Mouse (Mus musculus): ENCODE data around the gene Aldh18a1. TPM values are rescaled to one million over a fixed set of nuclear protein-coding genes. Genes with fewer than 3 reads are reported as not detected.

Aldh18a1 gene
- polyA plus RNA-seq, 1 experiment: 59.5 TPM

- TF ChIP-seq CTCF (IDR thresholded peaks at IDR 0.05; ENCODE audit: control insufficient read depth, insufficient read depth, insufficient read length) (no peak), MYOG (IDR thresholded peaks at IDR 0.05; ENCODE audit: control insufficient read depth, extremely low read depth, insufficient read length) (no peak)
- Histone ChIP-seq H3K27me3 (ENCODE audit: control insufficient read depth, insufficient read depth, insufficient read length) (no peaks in the 10 kb centered on the region), H3K4me3 (ENCODE audit: insufficient read depth, poor library complexity, severe bottlenecking) (no peak overlapping the region), H3K79me2 (ENCODE audit: control insufficient read depth, insufficient read depth) (no peaks in the 10 kb centered on the region), H3ac (ENCODE audit: control insufficient read depth, insufficient read length, low read depth) (no peak overlapping the region), H3K36me3 (ENCODE audit: control insufficient read depth, insufficient read depth) (no peaks in the 10 kb centered on the region), H3K79me3 (ENCODE audit: low read depth) (no peaks in the 10 kb centered on the region)
Observed at GRCm38 (mm10) chr19:40595831-40596230, 7.6 kb upstream of the Aldh18a1 start.

- no peak overlapping the region for H3K4me3 ChIP-seq (ENCODE audit: insufficient read depth, poor library complexity, severe bottlenecking)
- TF ChIP-seq USF1 (IDR thresholded peaks at IDR 0.05; ENCODE audit: low read depth) (no peak), CTCF (IDR thresholded peaks at IDR 0.05; ENCODE audit: control insufficient read depth, insufficient read depth, insufficient read length) (no peak), MYOD1 (IDR thresholded peaks at IDR 0.05; ENCODE audit: control insufficient read depth, insufficient read length, low read depth) (no peak), MYOG (IDR thresholded peaks at IDR 0.05; ENCODE audit: control insufficient read depth, extremely low read depth, insufficient read length) (no peak), MAX (IDR thresholded peaks at IDR 0.05) (no peak), CEBPB (IDR thresholded peaks at IDR 0.05; ENCODE audit: low read depth) (no peak), FOSL1 (IDR thresholded peaks at IDR 0.05; ENCODE audit: insufficient read depth, low read length, poor library complexity, severe bottlenecking) (no peak)
- H3K27me3 ChIP-seq (ENCODE audit: control insufficient read depth, insufficient read depth, insufficient read length): no peaks in the 10 kb centered on the region
Observed at GRCm38 (mm10) chr19:40595231-40595630, 7.0 kb upstream of the Aldh18a1 start.

GRCm38 (mm10) chr19:40589530-40589880 is 1.2 kb upstream of the Aldh18a1 start:
- Histone ChIP-seq H3K27me3 (ENCODE audit: control insufficient read depth, insufficient read depth, insufficient read length) (no peaks in the 10 kb centered on the region), H3ac (ENCODE audit: control insufficient read depth, insufficient read length, low read depth) (peak overlapping the region; percentile 64), H3K36me3 (ENCODE audit: control insufficient read depth, insufficient read depth) (peaks cover 14% of the 10 kb centered on the region), H3K4me3 (ENCODE audit: insufficient read depth, poor library complexity, severe bottlenecking) (peak overlapping the region; percentile 74), H3K79me2 (ENCODE audit: control insufficient read depth, insufficient read depth) (peaks cover 32% of the 10 kb centered on the region), H3K79me3 (ENCODE audit: low read depth) (peaks cover 8% of the 10 kb centered on the region)
- no peak for TF ChIP-seq USF1 (IDR thresholded peaks at IDR 0.05; ENCODE audit: low read depth)
- no peak for TF ChIP-seq FOSL1 (IDR thresholded peaks at IDR 0.05; ENCODE audit: insufficient read depth, low read length, poor library complexity, severe bottlenecking)
- TF ChIP-seq MAX (IDR thresholded peaks at IDR 0.05): no peak
- no peak for TF ChIP-seq MYOD1 (IDR thresholded peaks at IDR 0.05; ENCODE audit: control insufficient read depth, insufficient read length, low read depth)
- no peak for TF ChIP-seq CEBPB (IDR thresholded peaks at IDR 0.05; ENCODE audit: low read depth)
- no peak for TF ChIP-seq MYOG (IDR thresholded peaks at IDR 0.05; ENCODE audit: control insufficient read depth, extremely low read depth, insufficient read length)
- no peak for TF ChIP-seq CTCF (IDR thresholded peaks at IDR 0.05; ENCODE audit: control insufficient read depth, insufficient read depth, insufficient read length)

More at GRCm38 (mm10) chr19:40595231-40595630, 7.0 kb upstream of the Aldh18a1 start:
- no peaks in the 10 kb centered on the region for H3K79me2 ChIP-seq (ENCODE audit: control insufficient read depth, insufficient read depth)
- no peaks in the 10 kb centered on the region for H3K36me3 ChIP-seq (ENCODE audit: control insufficient read depth, insufficient read depth)
- no peak overlapping the region for H3ac ChIP-seq (ENCODE audit: control insufficient read depth, insufficient read length, low read depth)
- H3K79me3 ChIP-seq (ENCODE audit: low read depth): no peaks in the 10 kb centered on the region

GRCm38 (mm10) chr19:40588847-40589529 is 725 bp upstream of the Aldh18a1 start:
- no peak for TF ChIP-seq MAX (IDR thresholded peaks at IDR 0.05)
- TF ChIP-seq CTCF (IDR thresholded peaks at IDR 0.05; ENCODE audit: control insufficient read depth, insufficient read depth, insufficient read length): peak; percentile 29
- TF ChIP-seq MYOG (IDR thresholded peaks at IDR 0.05; ENCODE audit: control insufficient read depth, extremely low read depth, insufficient read length): no peak
- no peak for TF ChIP-seq FOSL1 (IDR thresholded peaks at IDR 0.05; ENCODE audit: insufficient read depth, low read length, poor library complexity, severe bottlenecking)
- TF ChIP-seq CEBPB (IDR thresholded peaks at IDR 0.05; ENCODE audit: low read depth): no peak
- TF ChIP-seq MYOD1 (IDR thresholded peaks at IDR 0.05; ENCODE audit: control insufficient read depth, insufficient read length, low read depth): no peak
- TF ChIP-seq USF1 (IDR thresholded peaks at IDR 0.05; ENCODE audit: low read depth): no peak
- Histone ChIP-seq H3ac (ENCODE audit: control insufficient read depth, insufficient read length, low read depth) (peak overlapping the region; percentile 64), H3K36me3 (ENCODE audit: control insufficient read depth, insufficient read depth) (peaks cover 20% of the 10 kb centered on the region), H3K79me2 (ENCODE audit: control insufficient read depth, insufficient read depth) (peaks cover 32% of the 10 kb centered on the region), H3K4me3 (ENCODE audit: insufficient read depth, poor library complexity, severe bottlenecking) (peak overlapping the region; percentile 74), H3K79me3 (ENCODE audit: low read depth) (peaks cover 8% of the 10 kb centered on the region), H3K27me3 (ENCODE audit: control insufficient read depth, insufficient read depth, insufficient read length) (no peaks in the 10 kb centered on the region)

GRCm38 (mm10) chr19:40587491-40588292 is 571 bp downstream of the Aldh18a1 start:
- no peak for TF ChIP-seq FOSL1 (IDR thresholded peaks at IDR 0.05; ENCODE audit: insufficient read depth, low read length, poor library complexity, severe bottlenecking)
- no peak for TF ChIP-seq CEBPB (IDR thresholded peaks at IDR 0.05; ENCODE audit: low read depth)
- no peak for TF ChIP-seq MYOG (IDR thresholded peaks at IDR 0.05; ENCODE audit: control insufficient read depth, extremely low read depth, insufficient read length)
- no peak for TF ChIP-seq MAX (IDR thresholded peaks at IDR 0.05)
- TF ChIP-seq CTCF (IDR thresholded peaks at IDR 0.05; ENCODE audit: control insufficient read depth, insufficient read depth, insufficient read length): no peak
- TF ChIP-seq MYOD1 (IDR thresholded peaks at IDR 0.05; ENCODE audit: control insufficient read depth, insufficient read length, low read depth): no peak
- no peak for TF ChIP-seq USF1 (IDR thresholded peaks at IDR 0.05; ENCODE audit: low read depth)
- H3K27me3 ChIP-seq (ENCODE audit: control insufficient read depth, insufficient read depth, insufficient read length): no peaks in the 10 kb centered on the region
- H3K79me3 ChIP-seq (ENCODE audit: low read depth): peaks cover 11% of the 10 kb centered on the region
- peaks cover 30% of the 10 kb centered on the region for H3K36me3 ChIP-seq (ENCODE audit: control insufficient read depth, insufficient read depth)
- H3K79me2 ChIP-seq (ENCODE audit: control insufficient read depth, insufficient read depth): peaks cover 32% of the 10 kb centered on the region
- H3ac ChIP-seq (ENCODE audit: control insufficient read depth, insufficient read length, low read depth): peak overlapping the region; percentile 83
- peak overlapping the region; percentile 74 for H3K4me3 ChIP-seq (ENCODE audit: insufficient read depth, poor library complexity, severe bottlenecking)
